Mouse (Mus musculus): Measurements from ENCODE around the gene Platr17. TPM values are rescaled to one million over a fixed set of nuclear protein-coding genes. Genes with fewer than 3 reads are reported as not detected.

Platr17 gene
- polyA plus RNA-seq, 1 experiment from 2014 or later = 0.40 TPM

GRCm38 (mm10) chr17:33931947-33932346 lies 27.0 kb downstream of the Platr17 start:
- no peaks in the 10 kb centered on the region for H3K27me3 ChIP-seq (ENCODE audit: control insufficient read depth, insufficient read depth, low read length)
- no peak for ATAC-seq (ENCODE audit: insufficient read depth, low FRiP score)
- H3K9me3 ChIP-seq (replicated peaks; ENCODE audit: control insufficient read depth, low read length) = no peaks in the 10 kb centered on the region
- WGBS = 94% methylated on average over 11 of the region's 11 CpGs
- peak overlapping the region; percentile 21; the same call in 1 of the 2 replicates for H3K9ac ChIP-seq (ENCODE audit: low read length)
- peak overlapping the region; percentile 63; the same call in 1 of the 2 replicates for H3K4me3 ChIP-seq (replicated peaks; ENCODE audit: low read length)
- peak overlapping the region; percentile 68; the same call in 1 of the 2 replicates for H3K4me2 ChIP-seq (ENCODE audit: low read depth, low read length)
- H3K36me3 ChIP-seq (ENCODE audit: control insufficient read depth, insufficient read depth, low read length) = 0 out of 2 replicates have a peak, but pooled peaks cover 8% of the 10 kb centered on the region
- no peak overlapping the region for H3K27ac ChIP-seq (ENCODE audit: low read length)
- H3K4me1 ChIP-seq (ENCODE audit: control insufficient read depth, insufficient read depth, low read length) = peaks cover 19% of the 10 kb centered on the region

GRCm38 (mm10) chr17:33932448-33932847 lies 27.5 kb downstream of the Platr17 start:
- peaks cover 19% of the 10 kb centered on the region for H3K4me1 ChIP-seq (ENCODE audit: control insufficient read depth, insufficient read depth, low read length)
- no peak for ATAC-seq (ENCODE audit: insufficient read depth, low FRiP score)
- H3K27ac ChIP-seq (ENCODE audit: low read length) = no peak overlapping the region
- no peak overlapping the region for H3K9ac ChIP-seq (ENCODE audit: low read length)
- no peaks in the 10 kb centered on the region for H3K9me3 ChIP-seq (replicated peaks; ENCODE audit: control insufficient read depth, low read length)
- H3K27me3 ChIP-seq (ENCODE audit: control insufficient read depth, insufficient read depth, low read length) = no peaks in the 10 kb centered on the region
- no peak overlapping the region for H3K4me3 ChIP-seq (replicated peaks; ENCODE audit: low read length)
- H3K36me3 ChIP-seq (ENCODE audit: control insufficient read depth, insufficient read depth, low read length) = 0 out of 2 replicates have a peak, but pooled peaks cover 8% of the 10 kb centered on the region
- H3K4me2 ChIP-seq (ENCODE audit: low read depth, low read length) = no peak overlapping the region
- 85% methylated on average over 14 of the region's 14 CpGs for WGBS

GRCm38 (mm10) chr17:33932970-33933369 lies 28.0 kb downstream of the Platr17 start:
- no peak for ATAC-seq (ENCODE audit: insufficient read depth, low FRiP score)
- Histone ChIP-seq H3K4me3 (replicated peaks; ENCODE audit: low read length) (no peak overlapping the region), H3K4me2 (ENCODE audit: low read depth, low read length) (no peak overlapping the region), H3K27me3 (ENCODE audit: control insufficient read depth, insufficient read depth, low read length) (no peaks in the 10 kb centered on the region), H3K27ac (ENCODE audit: low read length) (no peak overlapping the region), H3K9me3 (replicated peaks; ENCODE audit: control insufficient read depth, low read length) (no peaks in the 10 kb centered on the region), H3K36me3 (ENCODE audit: control insufficient read depth, insufficient read depth, low read length) (0 out of 2 replicates have a peak, but pooled peaks cover 8% of the 10 kb centered on the region), H3K9ac (ENCODE audit: low read length) (no peak overlapping the region), H3K4me1 (ENCODE audit: control insufficient read depth, insufficient read depth, low read length) (peaks cover 17% of the 10 kb centered on the region)
- WGBS = 91% methylated on average over 15 of the region's 15 CpGs

GRCm38 (mm10) chr17:33935422-33936055 lies 30.6 kb downstream of the Platr17 start:
- Histone ChIP-seq H3K4me3 (replicated peaks; ENCODE audit: low read length) (no peak overlapping the region), H3K27me3 (ENCODE audit: control insufficient read depth, insufficient read depth, low read length) (no peaks in the 10 kb centered on the region), H3K36me3 (ENCODE audit: control insufficient read depth, insufficient read depth, low read length) (0 out of 2 replicates have a peak, but pooled peaks cover 8% of the 10 kb centered on the region), H3K4me1 (ENCODE audit: control insufficient read depth, insufficient read depth, low read length) (peaks cover 19% of the 10 kb centered on the region), H3K4me2 (ENCODE audit: low read depth, low read length) (no peak overlapping the region), H3K9me3 (replicated peaks; ENCODE audit: control insufficient read depth, low read length) (no peaks in the 10 kb centered on the region), H3K9ac (ENCODE audit: low read length) (no peak overlapping the region), H3K27ac (ENCODE audit: low read length) (no peak overlapping the region)
- no peak for ATAC-seq (ENCODE audit: insufficient read depth, low FRiP score)
- WGBS = 82% methylated on average over 21 of the region's 21 CpGs

GRCm38 (mm10) chr17:33936993-33937392 lies 32.1 kb downstream of the Platr17 start:
- H3K36me3 ChIP-seq (ENCODE audit: control insufficient read depth, insufficient read depth, low read length) = 0 out of 2 replicates have a peak, but pooled peaks cover 8% of the 10 kb centered on the region
- ATAC-seq (ENCODE audit: insufficient read depth, low FRiP score) = no peak
- WGBS = 81% methylated on average over 15 of the region's 15 CpGs

GRCm38 (mm10) chr17:33938783-33939182 lies 33.8 kb downstream of the Platr17 start:
- no peak overlapping the region for H3K4me3 ChIP-seq (replicated peaks; ENCODE audit: low read length)

More at GRCm38 (mm10) chr17:33936993-33937392, 32.1 kb downstream of the Platr17 start:
- Histone ChIP-seq H3K9me3 (replicated peaks; ENCODE audit: control insufficient read depth, low read length) (no peaks in the 10 kb centered on the region), H3K4me1 (ENCODE audit: control insufficient read depth, insufficient read depth, low read length) (peaks cover 16% of the 10 kb centered on the region), H3K4me3 (replicated peaks; ENCODE audit: low read length) (no peak overlapping the region), H3K27me3 (ENCODE audit: control insufficient read depth, insufficient read depth, low read length) (no peaks in the 10 kb centered on the region), H3K9ac (ENCODE audit: low read length) (no peak overlapping the region), H3K4me2 (ENCODE audit: low read depth, low read length) (no peak overlapping the region), H3K27ac (ENCODE audit: low read length) (no peak overlapping the region)

GRCm38 (mm10) chr17:33940206-33940805 lies 35.4 kb downstream of the Platr17 start, which contains the start of the genes Pfdn6 and Wdr46:
Gene Pfdn6, minus strand, starts transcription at chr17:33940343.
Gene Wdr46, plus strand, starts transcription at chr17:33940660.
- Histone ChIP-seq H3K36me3 (ENCODE audit: control insufficient read depth, insufficient read depth, low read length) (peaks cover 12% of the 10 kb centered on the region; the same call in 1 of the 2 replicates), H3K27ac (ENCODE audit: low read length) (peak within 1 kb of the TSS; percentile 50; the same call in 1 of the 2 replicates)
- ATAC-seq (ENCODE audit: insufficient read depth, low FRiP score) = peak; percentile 88

More at GRCm38 (mm10) chr17:33938783-33939182, 33.8 kb downstream of the Platr17 start:
- Histone ChIP-seq H3K9me3 (replicated peaks; ENCODE audit: control insufficient read depth, low read length) (no peaks in the 10 kb centered on the region), H3K4me1 (ENCODE audit: control insufficient read depth, insufficient read depth, low read length) (peaks cover 16% of the 10 kb centered on the region), H3K4me2 (ENCODE audit: low read depth, low read length) (no peak overlapping the region), H3K27ac (ENCODE audit: low read length) (no peak overlapping the region), H3K9ac (ENCODE audit: low read length) (no peak overlapping the region), H3K36me3 (ENCODE audit: control insufficient read depth, insufficient read depth, low read length) (peaks cover 12% of the 10 kb centered on the region; the same call in 1 of the 2 replicates), H3K27me3 (ENCODE audit: control insufficient read depth, insufficient read depth, low read length) (no peaks in the 10 kb centered on the region)
- 76% methylated on average over 11 of the region's 11 CpGs for WGBS
- ATAC-seq (ENCODE audit: insufficient read depth, low FRiP score) = no peak

GRCm38 (mm10) chr17:33940981-33941380 lies 36.0 kb downstream of the Platr17 start:
- no peaks in the 10 kb centered on the region for H3K27me3 ChIP-seq (ENCODE audit: control insufficient read depth, insufficient read depth, low read length)
- 1% methylated on average over 26 of the region's 26 CpGs for WGBS
- H3K9me3 ChIP-seq (replicated peaks; ENCODE audit: control insufficient read depth, low read length) = no peaks in the 10 kb centered on the region
- no peak overlapping the region for H3K27ac ChIP-seq (ENCODE audit: low read length)
- ATAC-seq (ENCODE audit: insufficient read depth, low FRiP score) = no peak
- H3K36me3 ChIP-seq (ENCODE audit: control insufficient read depth, insufficient read depth, low read length) = peaks cover 5% of the 10 kb centered on the region; the same call in 1 of the 2 replicates
- H3K4me2 ChIP-seq (ENCODE audit: low read depth, low read length) = peak overlapping the region; percentile 95
- peak overlapping the region; percentile 92 for H3K9ac ChIP-seq (ENCODE audit: low read length)
- peak overlapping the region; percentile 94 for H3K4me3 ChIP-seq (replicated peaks; ENCODE audit: low read length)
- H3K4me1 ChIP-seq (ENCODE audit: control insufficient read depth, insufficient read depth, low read length) = peaks cover 16% of the 10 kb centered on the region

More at GRCm38 (mm10) chr17:33940206-33940805, 35.4 kb downstream of the Platr17 start, which contains the start of the genes Pfdn6 and Wdr46:
- WGBS = under 1% methylated on average over 36 of the region's 36 CpGs
- Histone ChIP-seq H3K27me3 (ENCODE audit: control insufficient read depth, insufficient read depth, low read length) (no peaks in the 10 kb centered on the region), H3K4me3 (replicated peaks; ENCODE audit: low read length) (peak within 1 kb of the TSS; percentile 94), H3K9ac (ENCODE audit: low read length) (peak within 1 kb of the TSS; percentile 92), H3K4me1 (ENCODE audit: control insufficient read depth, insufficient read depth, low read length) (peaks cover 16% of the 10 kb centered on the region), H3K9me3 (replicated peaks; ENCODE audit: control insufficient read depth, low read length) (no peaks in the 10 kb centered on the region), H3K4me2 (ENCODE audit: low read depth, low read length) (peak within 1 kb of the TSS; percentile 95)

GRCm38 (mm10) chr17:33941381-33941780 lies 36.4 kb downstream of the Platr17 start:
- peaks cover 16% of the 10 kb centered on the region for H3K4me1 ChIP-seq (ENCODE audit: control insufficient read depth, insufficient read depth, low read length)
- H3K36me3 ChIP-seq (ENCODE audit: control insufficient read depth, insufficient read depth, low read length) = peaks cover 4% of the 10 kb centered on the region; the same call in 1 of the 2 replicates
- no peak for ATAC-seq (ENCODE audit: insufficient read depth, low FRiP score)
- H3K9ac ChIP-seq (ENCODE audit: low read length) = peak overlapping the region; percentile 92
- H3K27me3 ChIP-seq (ENCODE audit: control insufficient read depth, insufficient read depth, low read length) = no peaks in the 10 kb centered on the region
- peak overlapping the region; percentile 94 for H3K4me3 ChIP-seq (replicated peaks; ENCODE audit: low read length)
- peak overlapping the region; percentile 95 for H3K4me2 ChIP-seq (ENCODE audit: low read depth, low read length)
- no peak overlapping the region for H3K27ac ChIP-seq (ENCODE audit: low read length)
- 51% methylated on average over 19 of the region's 19 CpGs for WGBS
- H3K9me3 ChIP-seq (replicated peaks; ENCODE audit: control insufficient read depth, low read length) = no peaks in the 10 kb centered on the region

All from stomach, embryonic 16.5 days (tissue).